Mouse (Mus musculus) E14TG2a.4 (cell line): ENCODE data around the gene Cyb5r3.
A peak's percentile ranks its signal among the peaks of the same experiment; 100 is the strongest.

Experiments used
- H3K27me3 ChIP-seq: 2 replicates; pipeline ENCODE4 v1.6.1; 2014; ENCODE audit warnings: low read length, control low read depth; ENCODE audit not compliant: insufficient read depth
- H3K36me3 ChIP-seq: 2 replicates; pipeline ENCODE4 v1.6.1; 2014; ENCODE audit warnings: low read length, control low read depth; ENCODE audit not compliant: insufficient read depth
- H3K4me1 ChIP-seq: replicated peaks from 2 replicates; pipeline ENCODE4 v1.6.1; 2014; ENCODE audit warnings: low read depth, low read length, control low read depth
- H3K4me3 ChIP-seq: replicated peaks from 2 replicates; pipeline ENCODE4 v1.5.1; 2014; ENCODE audit warnings: mild to moderate bottlenecking, low read length
- H3K9me3 ChIP-seq: 2 replicates; pipeline ENCODE4 v1.6.1; 2014; ENCODE audit warnings: low read length, control low read depth
- CTCF ChIP-seq: conservative IDR thresholded peaks from 2 replicates; pipeline ENCODE4 v1.5.1; 2014; ENCODE audit warnings: low read length
- NANOG ChIP-seq: IDR thresholded peaks from 2 replicates; pipeline ENCODE4 v1.6.1; 2014; ENCODE audit warnings: borderline replicate concordance, low read length, mixed read lengths
- POU5F1 ChIP-seq: IDR thresholded peaks from 2 replicates; pipeline ENCODE4 v1.6.1; 2014; ENCODE audit warnings: low read length, borderline replicate concordance

The Cyb5r3 gene

DNA sequence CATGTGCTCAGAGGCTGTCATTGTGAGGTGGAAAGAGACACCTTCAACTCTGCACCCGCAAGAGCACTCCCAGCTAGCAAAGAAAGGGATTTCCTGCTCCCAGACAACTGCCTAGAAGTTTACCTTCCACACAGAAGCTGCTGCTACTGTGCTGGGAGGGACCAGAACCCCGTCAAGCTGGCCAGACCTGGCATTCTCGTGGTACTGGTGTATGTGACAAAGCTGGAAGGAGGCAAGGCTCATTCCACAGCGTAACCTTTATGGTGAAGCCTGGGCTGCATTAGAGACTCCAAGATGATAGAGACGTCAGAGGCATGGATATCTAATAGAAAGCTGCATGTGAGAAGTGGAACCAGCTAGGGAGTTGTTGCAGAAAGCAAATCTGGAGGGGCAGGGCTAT lies 47.8 kb downstream of the Cyb5r3 start:
- no peak overlapping the region for H3K4me3 ChIP-seq

DNA sequence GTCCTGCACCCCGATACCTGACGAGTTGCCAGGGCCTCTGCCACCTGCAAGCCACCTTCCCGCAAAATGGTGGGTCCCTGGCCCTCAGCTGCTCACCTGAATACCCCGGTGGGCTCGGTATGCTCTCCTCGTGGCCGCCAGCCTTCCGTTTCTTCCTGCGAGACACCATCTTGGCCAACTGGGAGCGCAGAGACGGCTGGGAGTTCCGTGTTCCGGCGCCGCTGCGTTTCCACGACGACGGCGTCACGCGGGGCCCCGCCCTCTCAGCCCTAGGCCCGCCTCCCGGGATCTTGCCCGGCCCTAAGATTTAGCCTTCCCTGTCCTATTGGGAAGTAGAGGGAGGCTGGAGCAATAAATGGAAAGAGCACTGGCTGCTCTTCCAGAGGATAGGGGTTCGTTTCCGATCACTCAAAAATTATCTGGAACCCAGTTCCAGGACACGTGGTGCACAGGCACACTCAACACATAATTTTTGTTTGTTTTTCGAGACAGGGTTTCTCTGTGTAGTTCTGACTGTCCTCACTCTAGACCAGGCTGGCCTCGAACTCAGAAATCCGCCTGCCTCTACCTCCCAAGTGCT lies 49.7 kb downstream of the Cyb5r3 start, which contains the start of gene Rrp7a:
Gene Rrp7a (minus strand): TSS at position 236 of the 580 bp plus-strand sequence.
- Histone ChIP-seq H3K27me3 (no peaks in the 10 kb centered on the region), H3K4me3 (peak within 1 kb of the TSS; percentile 100), H3K4me1 (peaks cover 38% of the 10 kb centered on the region), H3K36me3 (peaks cover 69% of the 10 kb centered on the region), H3K9me3 (no peaks in the 10 kb centered on the region)
- TF ChIP-seq NANOG = no peak
- TF ChIP-seq POU5F1 = no peak
- no peak for TF ChIP-seq CTCF

More for the DNA sequence above, 47.8 kb downstream of the Cyb5r3 start:
- H3K27me3 ChIP-seq = no peaks in the 10 kb centered on the region
- peaks cover 69% of the 10 kb centered on the region for H3K36me3 ChIP-seq
- H3K4me1 ChIP-seq = peaks cover 19% of the 10 kb centered on the region
- TF ChIP-seq POU5F1 = no peak
- TF ChIP-seq CTCF = no peak
- no peak for TF ChIP-seq NANOG
- no peaks in the 10 kb centered on the region for H3K9me3 ChIP-seq

DNA sequence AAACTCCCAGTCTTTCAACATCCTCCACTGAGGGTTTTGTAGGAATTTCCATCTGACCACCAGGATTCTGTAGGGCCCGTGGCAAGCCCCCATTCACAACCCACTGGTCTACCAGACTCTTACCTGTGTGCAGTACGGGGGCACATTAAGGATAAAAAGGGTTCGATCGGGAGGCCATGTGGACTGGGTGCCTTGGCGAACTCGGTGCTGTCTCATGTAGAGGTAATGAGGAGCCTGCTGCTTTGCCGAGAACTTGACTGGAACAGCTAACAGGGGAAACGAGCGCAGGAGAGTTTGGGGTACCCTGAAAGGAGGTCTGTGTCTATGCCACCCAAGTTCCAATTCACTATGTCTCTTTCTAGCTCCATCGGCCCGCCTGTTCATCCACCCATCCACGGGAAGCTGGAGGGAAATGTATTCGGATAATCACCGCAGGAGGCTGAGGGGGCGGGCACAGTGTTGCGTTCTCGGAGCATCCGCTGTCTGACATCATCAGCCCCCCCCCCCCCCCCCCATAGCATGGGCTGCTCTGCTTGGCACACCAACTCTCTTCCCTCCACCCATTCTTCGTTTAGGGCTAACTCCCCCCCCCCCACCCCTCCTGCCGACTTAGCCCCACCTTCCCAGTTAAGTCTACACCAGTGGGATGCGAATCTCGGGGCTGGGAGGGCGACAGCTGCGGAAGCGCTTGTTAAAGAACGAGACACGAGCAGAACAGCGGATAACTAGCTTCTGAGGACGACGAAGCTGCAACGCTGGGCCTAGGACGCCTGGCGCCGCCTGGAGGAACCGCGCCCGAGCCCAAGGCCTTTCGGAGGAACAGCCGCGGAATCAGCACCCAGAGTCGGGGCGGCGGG lies 50.5 kb downstream of the Cyb5r3 start:
- Histone ChIP-seq H3K36me3 (peaks cover 69% of the 10 kb centered on the region), H3K27me3 (no peaks in the 10 kb centered on the region)
- TF ChIP-seq POU5F1 (no peak), NANOG (no peak), CTCF (no peak)

DNA sequence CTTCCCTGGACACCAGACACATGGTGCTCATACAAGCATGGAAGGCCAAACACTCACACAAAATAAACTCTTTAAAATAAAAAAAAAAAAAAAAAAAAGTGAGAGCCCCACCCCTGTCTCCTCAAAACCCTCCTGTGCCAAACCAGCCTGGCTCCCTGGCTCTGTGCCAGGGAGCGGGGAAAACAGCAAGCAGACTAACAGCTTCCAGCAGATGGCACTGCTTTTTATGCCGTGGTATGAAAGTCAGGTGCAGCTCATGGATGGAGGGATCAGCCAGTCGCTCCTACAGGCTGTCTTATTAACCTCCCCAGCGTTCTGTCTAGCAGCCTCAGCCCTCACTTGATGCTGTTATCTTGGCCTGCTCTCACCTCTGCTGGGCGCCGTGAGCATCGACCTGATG lies 54.0 kb downstream of the Cyb5r3 start:
- H3K36me3 ChIP-seq = peaks cover 73% of the 10 kb centered on the region
- H3K27me3 ChIP-seq = no peaks in the 10 kb centered on the region
- H3K4me3 ChIP-seq = no peak overlapping the region
- no peak for TF ChIP-seq CTCF
- TF ChIP-seq NANOG = no peak
- TF ChIP-seq POU5F1 = no peak
- H3K4me1 ChIP-seq = peaks cover 66% of the 10 kb centered on the region
- H3K9me3 ChIP-seq = peaks cover 4% of the 10 kb centered on the region; the same call in 1 of the 2 replicates

More for the DNA sequence above, 50.5 kb downstream of the Cyb5r3 start:
- Histone ChIP-seq H3K9me3 (no peaks in the 10 kb centered on the region), H3K4me1 (peaks cover 45% of the 10 kb centered on the region), H3K4me3 (peak overlapping the region; percentile 100)

DNA sequence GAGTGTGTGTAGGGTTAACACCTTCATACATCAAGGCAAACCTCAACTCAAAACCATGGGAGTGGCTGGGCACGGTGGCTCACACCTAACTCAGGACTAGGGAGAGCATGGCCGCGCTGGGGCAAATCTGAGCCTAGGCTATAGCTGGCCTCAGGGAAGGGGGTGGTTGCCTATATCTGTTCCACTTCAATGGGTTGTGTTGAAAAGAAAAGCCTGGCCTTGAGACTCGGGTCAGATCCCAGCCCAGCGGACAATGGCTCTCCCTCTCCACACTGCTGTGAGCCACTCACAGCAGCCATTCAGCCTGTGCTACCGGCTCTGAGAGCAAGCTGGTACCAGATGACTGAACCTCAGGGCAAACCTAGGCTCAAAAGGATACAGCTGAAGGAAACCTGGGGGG lies 57.3 kb downstream of the Cyb5r3 start:
- Histone ChIP-seq H3K9me3 (peaks cover 36% of the 10 kb centered on the region), H3K4me3 (peak overlapping the region; percentile 4; the same call in 1 of the 2 replicates), H3K4me1 (peaks cover 54% of the 10 kb centered on the region), H3K27me3 (no peaks in the 10 kb centered on the region), H3K36me3 (peaks cover 71% of the 10 kb centered on the region)
- TF ChIP-seq POU5F1 (no peak), CTCF (no peak), NANOG (no peak)

DNA sequence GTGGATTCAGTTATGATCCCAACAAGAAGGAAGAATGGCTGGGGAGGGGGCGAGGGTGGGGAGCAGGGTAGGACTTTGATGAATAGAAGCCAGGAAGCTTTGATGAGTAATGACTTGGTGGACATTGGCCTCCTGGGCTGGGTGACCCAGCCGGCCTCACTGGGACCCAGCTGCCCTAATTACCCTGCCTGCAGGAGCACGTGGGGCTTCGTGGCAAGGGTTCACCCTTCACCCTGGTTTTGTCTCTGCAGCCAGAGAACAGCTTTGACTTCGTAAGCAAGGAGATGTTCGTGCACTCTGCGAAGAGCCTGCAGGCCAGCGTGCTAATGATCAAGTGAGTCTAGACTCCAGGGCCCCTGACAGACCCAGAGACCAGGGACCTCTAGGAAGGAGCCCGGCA lies 58.3 kb downstream of the Cyb5r3 start:
- H3K27me3 ChIP-seq = no peaks in the 10 kb centered on the region
- TF ChIP-seq CTCF = no peak
- H3K9me3 ChIP-seq = peaks cover 45% of the 10 kb centered on the region
- H3K4me1 ChIP-seq = peaks cover 45% of the 10 kb centered on the region
- peaks cover 64% of the 10 kb centered on the region for H3K36me3 ChIP-seq
- H3K4me3 ChIP-seq = no peak overlapping the region

DNA sequence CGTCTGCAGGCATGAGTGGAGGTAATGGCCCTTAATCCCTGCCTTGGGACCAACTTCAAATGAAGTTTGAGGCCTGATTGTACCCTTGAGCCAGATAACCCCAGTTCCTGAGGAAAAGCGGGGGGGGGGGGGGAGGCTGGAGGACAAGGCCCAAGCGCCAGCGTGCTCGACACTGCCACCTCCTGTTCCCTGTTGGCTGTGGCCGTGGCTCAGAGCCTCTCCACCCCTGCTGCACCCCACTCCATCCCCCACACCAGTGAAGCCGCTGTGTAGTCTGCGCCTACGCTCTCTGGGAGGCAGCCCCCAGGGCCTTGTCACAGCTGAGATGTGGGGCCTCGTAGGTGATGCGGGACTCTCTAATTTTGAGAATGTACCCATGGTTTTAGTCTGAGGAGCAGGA lies 59.5 kb downstream of the Cyb5r3 start:
- Histone ChIP-seq H3K9me3 (peaks cover 45% of the 10 kb centered on the region), H3K4me3 (no peak overlapping the region), H3K36me3 (peaks cover 52% of the 10 kb centered on the region), H3K4me1 (peaks cover 35% of the 10 kb centered on the region), H3K27me3 (no peaks in the 10 kb centered on the region)
- no peak for TF ChIP-seq NANOG
- no peak for TF ChIP-seq CTCF
- no peak for TF ChIP-seq POU5F1

DNA sequence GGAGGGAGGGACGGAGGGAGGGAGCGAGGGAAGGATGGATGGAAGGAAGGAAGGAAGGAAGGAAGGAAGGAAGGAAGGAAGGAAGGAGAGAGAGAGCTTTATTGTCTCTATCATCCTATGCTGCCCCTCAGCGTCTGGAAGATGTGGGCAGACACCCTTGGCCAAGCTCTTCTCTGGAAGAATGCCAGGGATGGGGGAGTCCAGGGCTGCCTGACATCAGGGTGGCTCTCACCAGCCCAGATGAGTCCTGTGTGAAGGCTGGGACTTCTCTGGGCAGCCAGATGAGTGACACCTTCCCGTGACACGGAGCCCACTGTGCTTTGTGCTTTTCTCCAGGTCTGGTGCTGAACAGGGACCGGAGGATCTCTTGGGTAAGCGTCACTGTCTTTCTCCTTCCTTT lies 60.5 kb downstream of the Cyb5r3 start:
- Histone ChIP-seq H3K4me3 (no peak overlapping the region; the same call in 1 of the 2 replicates), H3K9me3 (peaks cover 45% of the 10 kb centered on the region), H3K36me3 (peaks cover 42% of the 10 kb centered on the region), H3K4me1 (peaks cover 35% of the 10 kb centered on the region), H3K27me3 (no peaks in the 10 kb centered on the region)
- TF ChIP-seq POU5F1 (no peak), CTCF (no peak), NANOG (no peak)
